Mouse (Mus musculus) cerebellum, adult 2 months (tissue): Measurements from ENCODE around the gene Tmem94. TPM values are rescaled to one million over a fixed set of nuclear protein-coding genes. Genes with fewer than 3 reads are reported as not detected.

Experiments used
- DNase-seq, 2 experiments: peaks; one replicate each; pipeline ENCODE4 v3.0.0; 2021
- H3K27ac ChIP-seq: fragments of 200-500 bp; 2 replicates; pipeline ENCODE4 v1.5.1; 2012; ENCODE audit warnings: low read length, control low read depth, inconsistent platforms; ENCODE audit not compliant: insufficient read depth
- H3K27me3 ChIP-seq: fragments of 200-500 bp; 2 replicates; pipeline ENCODE4 v1.6.1; 2012; ENCODE audit warnings: inconsistent platforms, mild to moderate bottlenecking, low read length, moderate library complexity; ENCODE audit not compliant: control insufficient read depth, insufficient read depth
- H3K4me1 ChIP-seq: fragments of 200-500 bp; 2 replicates; pipeline ENCODE4 v1.6.1; 2011; ENCODE audit warnings: low read length; ENCODE audit not compliant: control insufficient read depth, insufficient read depth
- H3K4me3 ChIP-seq: fragments of 200-500 bp; replicated peaks from 2 replicates; pipeline ENCODE3; 2011; ENCODE audit warnings: mild to moderate bottlenecking, low read depth, low read length, control low read depth; ENCODE audit not compliant: insufficient read depth
- CTCF ChIP-seq: fragments of 200-500 bp; IDR thresholded peaks from 2 replicates; pipeline ENCODE4 v1.5.1; 2011; ENCODE audit warnings: low read depth, mild to moderate bottlenecking, control low read depth, low read length, moderate library complexity, borderline replicate concordance; ENCODE audit not compliant: insufficient read depth
- POLR2A ChIP-seq: fragments of 200-500 bp; IDR thresholded peaks from 2 replicates; pipeline ENCODE4 v1.6.1; 2011; ENCODE audit warnings: low read length, control low read depth, borderline replicate concordance; ENCODE audit not compliant: insufficient read depth
- whole genome bisulfite sequencing: fragments of 180-500 bp; shearing (Covaris S2); methylation state at CpG from one replicate; pipeline ENCODE4 v1.1.7; 2018; 5-methylcytosine and 5-hydroxymethylcytosine counted together
- polyA plus RNA-seq: library from polyadenylated mRNA; depleted of rRNA; stranded (reverse); fragments of >200 nt; gene quantifications from 2 replicates; pipeline ENCODE4 v1.2.3, GENCODE M21; 2012

Tmem94 gene
- polyA plus RNA-seq, 1 experiment, result 54.2 TPM

DNA sequence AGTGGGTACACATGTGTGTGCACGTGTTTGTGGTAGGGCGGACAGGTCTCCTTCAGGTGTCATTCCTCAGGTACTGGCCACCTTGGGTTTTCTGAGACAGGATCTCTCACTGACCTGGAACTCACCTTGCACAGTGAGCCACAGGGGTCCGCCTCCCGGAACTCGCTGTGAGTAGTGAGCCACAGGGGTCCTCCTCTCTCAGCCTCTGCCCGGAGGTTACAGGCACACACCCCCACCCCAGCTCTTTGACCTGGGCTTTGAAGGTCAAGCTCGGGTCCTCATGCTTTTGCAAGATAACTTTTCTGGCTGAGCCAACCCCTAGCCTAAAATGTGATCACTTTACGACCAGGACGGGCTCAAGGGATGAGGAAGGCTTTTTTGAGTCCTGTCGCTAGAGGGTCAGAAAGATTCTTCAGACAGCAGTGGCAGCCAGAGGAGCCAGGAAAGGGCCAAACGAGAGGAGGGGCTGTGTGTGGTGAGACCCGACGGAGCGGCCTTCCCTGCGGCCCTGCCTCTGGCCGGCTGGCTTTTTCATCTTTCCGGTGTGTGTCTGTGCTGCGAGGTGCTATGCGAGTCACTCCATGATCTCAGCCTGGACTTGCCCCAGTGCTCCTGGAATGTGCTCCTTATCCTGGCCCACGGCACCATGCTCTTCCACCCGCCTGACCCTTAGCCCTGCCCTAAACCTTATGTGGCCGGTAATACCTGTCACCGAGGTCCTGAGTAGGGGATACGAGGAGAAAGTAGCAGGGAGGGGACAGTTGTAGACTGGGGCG is 65.5 kb downstream of the Tmem94 start:
- no peak overlapping the region for H3K4me3 ChIP-seq
- TF ChIP-seq POLR2A (no peak), CTCF (no peak)
- DNase-seq, result no peak
- 44% methylated on average over 25 of the region's 25 CpGs for WGBS
- no peaks in the 10 kb centered on the region for H3K4me1 ChIP-seq
- H3K27me3 ChIP-seq, result 0 out of 2 replicates have a peak, but pooled peaks cover 2% of the 10 kb centered on the region
- H3K27ac ChIP-seq, result no peak overlapping the region

DNA sequence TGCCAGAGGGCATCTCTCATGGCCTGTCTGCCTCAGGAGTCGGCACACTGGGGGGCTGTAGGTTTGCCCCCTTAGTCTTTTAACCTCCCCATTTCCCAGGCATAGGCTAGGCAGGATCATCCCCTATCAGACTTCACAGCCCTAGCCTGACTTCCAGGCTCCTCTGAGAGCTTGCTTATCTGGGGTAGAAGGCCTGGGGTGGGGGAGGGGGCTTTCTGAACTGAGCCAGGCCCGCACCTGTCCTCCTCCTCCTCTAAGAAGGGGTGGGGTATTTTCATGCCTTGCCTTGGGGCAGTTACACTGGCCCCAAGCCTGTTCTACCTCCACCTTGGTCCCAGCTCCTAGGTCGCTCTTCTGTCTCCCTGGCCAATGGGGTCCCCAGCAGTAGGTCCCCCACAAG is 66.3 kb downstream of the Tmem94 start:
- TF ChIP-seq CTCF (no peak), POLR2A (no peak)
- Histone ChIP-seq H3K27me3 (0 out of 2 replicates have a peak, but pooled peaks cover 2% of the 10 kb centered on the region), H3K27ac (no peak overlapping the region), H3K4me3 (no peak overlapping the region), H3K4me1 (no peaks in the 10 kb centered on the region)
- DNase-seq, result no peak
- WGBS, result 58% methylated on average over 3 of the region's 3 CpGs

DNA sequence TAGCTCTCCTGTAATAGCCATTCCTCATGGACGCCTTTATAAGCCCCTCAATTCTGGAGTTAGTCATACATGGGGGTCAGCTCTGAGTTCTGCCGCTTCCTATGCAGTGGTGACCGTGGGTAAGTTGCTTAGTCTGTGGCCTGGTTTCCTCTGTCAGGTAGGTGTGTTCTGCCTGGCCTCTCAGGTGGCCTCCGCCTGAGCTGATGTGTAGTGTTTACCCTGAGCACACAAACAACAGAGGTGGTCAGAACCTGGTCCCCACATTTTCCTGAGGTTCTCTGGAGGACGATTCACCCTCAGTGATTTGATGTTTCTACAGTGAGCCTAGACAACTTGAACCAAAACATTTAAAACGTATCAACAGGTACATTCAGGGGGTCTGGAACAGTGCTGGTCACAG is 66.8 kb downstream of the Tmem94 start:
- Histone ChIP-seq H3K27me3 (0 out of 2 replicates have a peak, but pooled peaks cover 2% of the 10 kb centered on the region), H3K27ac (no peak overlapping the region), H3K4me3 (no peak overlapping the region), H3K4me1 (no peaks in the 10 kb centered on the region)
- no peak for TF ChIP-seq POLR2A
- no peak for TF ChIP-seq CTCF
- WGBS, result 79% methylated on average over 6 of the region's 6 CpGs
- no peak for DNase-seq

DNA sequence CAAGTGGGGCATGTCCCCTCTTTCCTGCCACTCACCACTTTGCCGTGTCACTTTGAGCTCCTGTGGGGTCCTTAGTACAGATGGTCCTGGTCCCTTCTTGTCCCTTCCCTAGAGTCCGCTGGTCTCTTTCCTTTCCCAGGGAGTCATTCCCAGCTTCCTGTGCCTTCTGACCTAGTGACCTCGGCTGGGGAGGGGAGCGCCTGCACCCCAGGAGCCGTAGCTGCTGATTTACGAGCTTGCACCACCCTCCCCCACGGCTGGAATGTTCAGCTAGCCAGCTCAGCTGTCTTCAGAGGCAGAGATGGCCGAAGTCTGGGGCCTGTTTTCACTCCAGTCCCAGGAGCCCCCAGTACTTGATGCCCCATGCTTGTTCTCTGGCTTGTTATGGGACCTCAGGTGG is 67.3 kb downstream of the Tmem94 start:
- Histone ChIP-seq H3K4me1 (no peaks in the 10 kb centered on the region), H3K27me3 (0 out of 2 replicates have a peak, but pooled peaks cover 2% of the 10 kb centered on the region), H3K4me3 (no peak overlapping the region), H3K27ac (no peak overlapping the region)
- DNase-seq, result no peak
- 40% methylated on average over 8 of the region's 8 CpGs for WGBS
- TF ChIP-seq CTCF (no peak), POLR2A (no peak)

DNA sequence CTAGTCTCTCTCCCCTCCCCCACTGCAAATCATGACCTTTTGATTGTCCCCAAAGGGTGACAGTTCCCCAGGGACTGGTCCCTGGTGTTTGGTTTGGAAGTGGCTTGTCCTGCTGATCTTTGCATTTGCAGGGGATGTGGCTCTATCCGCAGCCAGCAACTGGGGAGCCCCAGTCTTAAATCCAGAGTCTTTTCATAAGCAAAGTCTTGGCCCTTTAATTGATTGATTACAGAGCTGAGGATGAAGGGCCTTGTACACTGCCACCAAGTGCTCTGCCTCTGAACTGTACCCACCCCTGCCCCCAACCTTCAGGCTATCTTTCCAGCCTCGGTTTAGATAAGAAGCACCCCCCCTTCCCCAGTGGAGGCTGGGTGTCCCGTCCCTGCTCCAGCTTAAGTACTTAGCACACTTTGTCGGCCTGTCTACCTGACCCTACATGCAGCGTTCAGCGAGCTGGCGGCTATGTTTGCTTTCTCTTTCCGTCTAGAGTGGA is 67.8 kb downstream of the Tmem94 start:
- no peak for DNase-seq
- no peak overlapping the region for H3K27ac ChIP-seq
- TF ChIP-seq CTCF (no peak), POLR2A (no peak)
- H3K27me3 ChIP-seq, result 0 out of 2 replicates have a peak, but pooled peaks cover 2% of the 10 kb centered on the region
- no peaks in the 10 kb centered on the region for H3K4me1 ChIP-seq
- WGBS, result 50% methylated on average over 8 of the region's 8 CpGs
- no peak overlapping the region for H3K4me3 ChIP-seq

DNA sequence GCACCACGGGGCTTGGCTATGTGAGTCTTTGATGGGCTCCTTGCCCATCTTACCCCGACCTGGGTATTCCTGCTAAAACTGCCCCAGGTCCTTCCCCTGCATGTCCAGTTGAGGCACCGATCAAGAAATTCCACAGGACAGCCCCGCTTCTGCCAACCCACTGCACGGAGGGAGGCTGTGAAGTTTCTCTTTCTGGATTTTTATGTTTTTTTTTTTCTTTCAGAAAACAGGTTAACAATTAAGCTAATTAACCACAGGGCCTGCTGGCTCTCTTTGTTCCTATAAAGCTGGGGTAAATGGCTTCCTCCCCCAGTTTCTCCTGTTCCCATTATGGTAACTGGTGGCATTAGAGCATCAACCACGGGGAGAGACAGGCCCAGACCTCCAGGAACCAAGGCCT is 68.8 kb downstream of the Tmem94 start:
- WGBS, result 84% methylated on average over 6 of the region's 6 CpGs
- no peaks in the 10 kb centered on the region for H3K27me3 ChIP-seq

DNA sequence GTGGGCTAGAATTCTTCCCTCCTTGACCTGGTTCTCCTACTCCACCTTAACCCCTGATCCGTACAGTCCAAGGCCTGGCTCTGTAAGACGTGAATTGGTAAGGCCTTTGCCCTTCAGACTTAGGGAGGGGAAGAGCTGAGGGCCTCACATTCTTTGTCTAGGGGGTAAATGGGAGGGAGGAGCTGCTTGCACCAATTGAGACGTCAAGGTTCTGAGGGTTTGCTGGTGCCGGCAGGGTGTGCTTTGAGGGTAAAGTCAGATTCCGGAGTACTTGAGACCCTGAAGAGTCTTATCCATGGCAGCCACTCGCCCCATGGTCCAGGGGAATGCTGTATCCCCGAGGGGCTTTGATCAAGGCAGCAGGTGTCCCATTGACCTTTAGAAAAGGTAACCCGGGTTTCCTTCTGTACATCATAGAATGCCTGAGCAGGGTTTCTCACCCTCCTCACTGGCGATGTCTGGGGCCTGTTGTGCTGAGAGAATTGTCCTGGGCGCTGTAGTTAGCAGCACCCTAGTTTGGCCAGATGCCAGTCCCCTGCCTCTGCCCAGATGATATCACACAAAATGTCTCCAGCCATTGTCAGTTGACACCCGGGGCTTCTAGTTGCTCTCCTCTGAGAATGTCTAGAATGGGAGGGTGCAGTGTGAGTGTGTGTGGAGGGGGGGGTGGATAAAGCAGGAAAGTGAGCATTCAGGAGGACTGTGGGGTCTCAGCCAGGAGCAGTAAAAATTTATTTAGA is 71.6 kb downstream of the Tmem94 start:
- no peaks in the 10 kb centered on the region for H3K4me1 ChIP-seq
- TF ChIP-seq POLR2A (no peak), CTCF (no peak)
- H3K4me3 ChIP-seq, result no peak overlapping the region
- no peak overlapping the region for H3K27ac ChIP-seq
- no peaks in the 10 kb centered on the region for H3K27me3 ChIP-seq
- 40% methylated on average over 11 of the region's 11 CpGs for WGBS
- DNase-seq, result no peak

More for the DNA sequence above, 68.8 kb downstream of the Tmem94 start:
- Histone ChIP-seq H3K27ac (no peak overlapping the region), H3K4me1 (no peaks in the 10 kb centered on the region), H3K4me3 (no peak overlapping the region)
- TF ChIP-seq POLR2A, result no peak
- TF ChIP-seq CTCF, result no peak
- no peak for DNase-seq
